Mouse (Mus musculus) monocyte, adult 5-6 weeks (primary cell): ENCODE measurements at regions not wholly inside any gene's neighbourhood (a gene's known extent, or its start where the extent isn't known, plus 50 kb on each side); places are given as distances from the start of the nearest gene placed in this dataset.

Source experiments
- ATAC-seq: fragments of 153-309, 156-312 bp; replicated peaks from 2 replicates; pipeline ENCODE4 v1.8.0; 2017; ENCODE audit warnings: mild to moderate bottlenecking; ENCODE audit not compliant: low TSS enrichment, insufficient number of reproducible peaks, severe bottlenecking, poor library complexity, low FRiP score

DNA sequence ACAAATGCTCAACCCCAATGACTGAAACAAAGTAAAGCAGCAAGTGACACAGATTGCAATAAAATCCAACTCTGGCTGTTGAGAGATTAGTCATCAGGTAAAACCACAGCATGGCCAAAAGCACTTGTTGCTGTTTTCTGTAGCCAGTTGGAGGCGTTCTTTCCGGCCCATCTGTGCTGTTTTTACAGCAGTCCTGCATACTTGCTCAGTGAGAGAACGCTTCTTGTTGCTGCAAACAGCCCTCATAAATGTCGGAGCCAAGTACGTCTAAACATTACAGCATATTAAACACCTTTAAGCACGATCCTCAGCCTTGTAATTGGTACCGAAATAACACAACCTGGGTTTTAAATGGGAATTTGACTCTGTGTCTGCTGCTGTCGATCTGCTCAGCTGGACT is 65.6 kb upstream of the Hs3st3a1 start:
- no peak for ATAC-seq

DNA sequence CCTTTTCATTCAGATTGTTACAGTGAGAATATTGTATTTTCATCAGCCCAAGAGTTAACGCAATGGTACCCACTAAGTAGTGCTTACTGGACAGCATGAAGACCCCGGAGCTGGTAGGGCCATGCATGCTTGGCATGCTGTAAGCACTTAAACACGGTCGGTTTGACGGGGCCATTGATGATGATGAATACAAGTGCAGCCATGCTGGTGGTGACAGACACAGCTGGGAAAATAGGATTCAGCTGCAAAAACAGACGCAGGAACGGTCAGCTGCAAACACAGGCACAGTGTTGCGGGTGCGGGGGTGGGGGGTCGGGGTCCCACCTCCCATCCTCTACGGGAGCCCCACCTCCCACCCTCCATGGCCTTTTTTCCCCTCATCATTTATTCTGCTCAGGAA is 99.7 kb upstream of the Hs3st3a1 start:
- ATAC-seq, result no peak

DNA sequence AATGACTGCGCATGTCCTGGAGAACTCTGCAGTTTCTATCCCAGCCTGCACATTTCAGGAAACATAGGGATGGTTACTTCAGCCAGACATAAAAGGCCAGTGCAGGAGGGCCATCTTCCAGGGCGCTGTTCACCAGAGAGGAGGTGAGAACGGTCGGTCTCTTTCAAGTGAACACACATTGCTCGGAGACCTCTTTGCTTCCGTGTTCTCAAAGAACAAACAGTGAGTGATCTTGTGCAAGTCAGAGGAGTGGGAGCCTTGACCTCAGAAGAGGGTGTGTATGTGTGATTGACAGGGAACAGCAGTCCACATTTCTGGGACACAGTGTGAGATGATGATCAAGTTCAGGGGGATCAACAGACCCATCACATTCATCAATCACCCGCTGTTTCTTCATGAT is 102.7 kb upstream of the Hs3st3a1 start:
- no peak for ATAC-seq

DNA sequence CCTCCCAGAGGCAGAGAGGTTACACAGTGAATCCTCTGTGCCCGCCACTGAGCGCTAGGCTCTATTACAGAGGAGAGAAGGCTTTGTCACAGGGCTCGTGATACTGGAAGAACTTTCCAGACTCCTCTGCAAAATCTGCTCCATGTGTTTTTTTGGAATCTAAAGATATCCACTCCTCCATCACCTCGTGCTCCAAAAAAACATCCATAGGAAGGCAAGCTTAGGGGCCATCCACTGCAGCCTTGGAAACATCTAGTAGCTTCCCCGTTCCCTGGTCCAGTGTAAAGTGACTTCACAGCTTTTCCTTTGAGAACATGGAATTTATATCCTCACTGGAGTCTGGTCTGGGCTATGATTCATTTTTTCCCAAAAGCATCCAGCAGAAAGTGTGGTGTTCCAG is 103.3 kb upstream of the Hs3st3a1 start:
- ATAC-seq, result no peak

DNA sequence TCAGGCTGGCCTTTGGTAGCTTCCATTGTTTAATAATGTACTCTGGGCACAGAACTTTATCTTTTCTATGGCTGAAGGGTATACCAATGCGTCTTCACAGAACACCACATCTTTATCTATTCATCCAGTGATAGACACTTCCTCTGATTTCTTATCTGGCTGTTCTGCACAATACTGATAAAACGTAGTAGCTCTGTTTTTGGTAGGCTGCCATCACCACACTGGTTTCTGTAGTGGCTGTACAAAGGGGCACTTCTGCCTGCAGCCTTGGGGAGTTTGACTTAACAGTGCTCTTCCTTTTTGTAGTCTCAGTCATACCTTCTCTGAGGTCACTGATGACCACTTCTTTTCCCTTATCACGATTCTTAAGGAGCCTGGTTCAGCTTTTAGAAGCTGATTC is 106.0 kb upstream of the Hs3st3a1 start:
- ATAC-seq, result no peak

DNA sequence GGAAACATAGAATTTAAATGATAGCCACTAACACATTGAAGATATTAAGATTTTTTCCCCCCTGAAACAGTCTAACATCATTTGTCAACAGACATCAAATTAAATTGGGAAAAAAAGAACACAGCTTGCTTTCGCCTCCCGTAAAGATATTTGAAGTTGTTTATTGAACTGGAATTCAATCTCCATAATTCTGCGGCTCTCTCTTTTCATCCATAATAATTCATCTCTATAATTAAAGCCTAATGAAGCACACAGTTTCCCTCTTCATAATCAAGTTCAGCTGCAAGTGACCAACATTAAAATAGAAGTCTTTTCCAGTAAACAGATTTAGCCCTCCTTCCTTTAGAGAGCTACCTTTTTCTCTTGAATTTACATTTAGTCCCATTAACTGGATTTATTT is 107.4 kb upstream of the Hs3st3a1 start:
- no peak for ATAC-seq

DNA sequence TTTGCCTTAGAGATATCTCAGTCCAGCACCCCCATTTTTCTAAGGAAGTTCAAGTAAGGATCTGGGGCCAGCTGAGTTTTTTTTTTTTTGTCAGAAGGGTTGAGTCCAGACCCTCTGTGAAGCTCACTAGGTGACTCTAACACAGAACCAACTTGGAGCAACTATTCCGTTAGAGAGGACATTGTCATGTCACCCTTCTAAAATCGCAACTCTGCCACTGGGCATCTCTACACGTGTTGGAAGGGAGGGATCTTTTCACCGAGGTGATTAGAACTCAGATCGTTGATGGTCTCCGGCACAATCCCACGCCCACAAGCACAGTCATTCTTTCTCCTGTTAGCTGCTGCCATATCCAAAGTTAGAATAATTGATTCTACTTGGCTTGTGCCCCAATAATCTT is 108.5 kb upstream of the Hs3st3a1 start:
- no peak for ATAC-seq

DNA sequence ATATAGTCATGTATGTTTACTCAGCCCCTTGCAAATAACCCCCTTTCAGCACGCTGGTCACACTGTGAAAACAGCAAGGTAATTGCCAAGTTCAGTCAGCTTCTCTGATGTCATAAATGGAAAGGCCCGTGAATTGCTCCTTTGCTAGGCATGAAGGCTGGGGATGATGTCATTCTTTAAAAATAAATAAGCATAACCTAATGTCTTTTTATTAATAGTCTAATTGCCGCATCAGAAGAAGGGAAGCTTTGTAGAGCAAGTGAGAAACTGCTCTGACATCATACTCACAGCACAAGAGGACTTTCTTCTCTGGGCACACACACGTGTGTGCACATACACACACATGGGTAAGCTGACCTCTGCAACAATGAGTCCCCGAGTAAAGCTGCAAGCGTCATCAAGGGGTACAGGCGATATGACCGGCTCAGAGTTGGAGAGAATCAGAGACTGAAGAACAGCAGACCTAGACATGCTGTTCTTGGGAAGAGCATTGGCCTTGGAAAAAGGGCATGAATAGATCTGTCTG is 113.2 kb upstream of the Hs3st3a1 start:
- no peak for ATAC-seq

DNA sequence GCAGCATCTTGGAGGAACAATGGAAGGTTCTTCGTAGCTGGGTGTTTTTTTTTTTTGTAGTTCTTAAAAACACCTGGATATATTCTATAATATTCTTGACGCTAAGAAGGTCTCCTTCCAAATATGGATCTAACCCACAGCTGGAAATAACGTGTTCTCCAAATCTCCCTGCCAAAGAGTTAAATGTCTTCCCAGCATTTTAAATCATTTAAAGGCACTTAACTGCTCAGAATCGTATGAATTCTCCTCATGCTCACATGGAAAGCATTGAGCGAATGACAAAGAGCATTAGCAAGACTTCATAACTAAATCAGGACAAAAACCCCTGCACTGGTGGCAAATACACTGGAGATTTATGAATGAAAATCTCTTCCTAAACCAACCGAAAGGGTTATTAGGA is 117.7 kb upstream of the Hs3st3a1 start:
- no peak for ATAC-seq

DNA sequence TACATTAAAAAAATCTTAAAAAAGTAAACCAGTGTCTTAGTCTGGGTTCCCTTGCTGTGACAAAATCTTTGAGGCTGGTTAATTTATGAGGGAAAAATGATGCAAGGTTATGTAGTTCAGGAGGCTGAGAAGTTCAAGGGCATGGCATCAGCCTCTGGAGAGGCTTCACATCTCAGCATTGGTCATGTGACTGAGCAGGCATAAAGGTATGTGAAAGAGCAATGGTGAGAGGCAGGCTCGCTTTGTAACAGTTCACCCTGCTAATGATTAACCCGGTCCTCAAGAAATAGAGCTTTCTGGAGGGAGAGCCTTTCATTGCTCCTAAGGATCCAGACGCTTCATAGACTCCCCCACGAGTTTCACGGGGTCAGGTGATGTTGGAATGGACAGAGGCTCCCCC is 120.1 kb upstream of the Hs3st3a1 start:
- no peak for ATAC-seq

DNA sequence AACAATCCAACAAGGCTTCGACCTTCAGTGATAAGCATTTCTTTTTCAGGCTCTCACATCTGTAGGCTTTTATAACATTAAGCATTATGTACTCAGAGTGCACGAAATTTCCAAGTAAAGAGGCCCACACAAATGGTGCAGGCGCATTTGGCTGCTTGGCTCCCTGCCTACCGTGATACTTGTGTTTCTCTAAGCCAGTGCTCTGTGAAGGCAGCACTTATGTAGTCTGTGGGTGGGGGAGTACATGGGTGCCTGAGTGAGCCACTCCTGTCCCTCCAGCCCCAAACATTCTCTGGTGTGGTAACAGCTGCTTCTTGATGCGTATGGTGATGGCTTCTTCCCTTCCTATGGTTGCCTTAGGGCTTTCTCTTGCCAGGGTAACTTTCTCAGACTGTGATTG is 121.9 kb upstream of the Hs3st3a1 start:
- no peak for ATAC-seq

DNA sequence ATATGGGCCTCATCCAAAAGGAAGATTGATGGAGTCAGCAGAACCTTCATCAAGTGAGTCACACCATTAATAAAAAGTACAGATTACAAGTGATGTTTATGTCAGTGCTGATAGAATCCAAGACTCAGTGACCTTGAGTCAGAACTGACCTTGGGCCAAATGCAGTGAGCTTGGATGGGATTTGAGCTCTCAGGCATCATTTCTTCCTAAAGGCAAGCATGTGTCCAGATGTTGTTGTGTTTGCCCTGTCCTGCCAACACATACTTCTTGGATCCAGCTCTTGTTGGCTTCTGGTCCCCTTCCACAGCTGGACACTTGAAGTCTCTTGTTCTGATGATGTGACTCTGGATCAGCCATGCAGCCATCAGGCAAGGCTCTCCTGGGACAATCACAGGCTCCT is 125.3 kb upstream of the Hs3st3a1 start:
- ATAC-seq, result no peak

DNA sequence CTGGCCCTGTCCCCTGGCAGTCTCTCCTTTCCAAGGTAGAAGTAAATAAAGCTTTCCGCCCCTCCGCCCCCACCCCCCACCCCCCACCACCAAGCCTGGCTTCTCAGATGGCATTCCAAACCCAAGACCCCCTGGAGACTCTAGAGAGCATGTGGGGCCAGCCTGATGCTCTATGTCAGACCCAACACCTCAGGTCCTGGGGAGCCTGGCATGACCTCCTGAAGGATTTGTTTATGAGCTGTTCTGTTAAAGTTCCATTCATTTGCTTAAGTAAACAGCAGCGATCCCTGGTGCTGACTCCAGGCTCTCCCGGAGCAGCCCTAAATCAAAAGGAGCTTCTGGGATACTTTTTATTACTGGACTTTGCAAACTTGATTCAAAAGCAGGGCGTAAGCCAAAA is 137.3 kb upstream of the Hs3st3a1 start:
- no peak for ATAC-seq

DNA sequence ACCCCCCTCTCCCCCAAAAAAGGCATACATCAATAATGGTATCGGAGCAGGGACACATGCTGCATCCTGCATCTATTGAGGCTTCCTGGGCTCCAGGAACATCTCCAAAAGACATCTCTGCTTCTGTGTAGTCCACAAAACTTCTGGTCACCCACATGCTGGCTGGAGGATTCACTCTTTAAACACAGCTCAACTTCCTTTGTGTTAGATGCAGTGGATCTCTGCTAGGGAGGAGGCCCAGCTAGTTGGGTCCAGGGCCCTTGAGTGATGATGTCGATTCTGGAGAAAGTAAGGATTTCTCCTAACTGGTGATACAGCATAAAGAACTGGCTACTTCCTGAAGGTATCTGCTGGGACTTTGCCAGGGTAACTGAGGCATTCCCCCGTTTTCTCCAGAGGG is 146.9 kb upstream of the Hs3st3a1 start:
- ATAC-seq, result no peak

DNA sequence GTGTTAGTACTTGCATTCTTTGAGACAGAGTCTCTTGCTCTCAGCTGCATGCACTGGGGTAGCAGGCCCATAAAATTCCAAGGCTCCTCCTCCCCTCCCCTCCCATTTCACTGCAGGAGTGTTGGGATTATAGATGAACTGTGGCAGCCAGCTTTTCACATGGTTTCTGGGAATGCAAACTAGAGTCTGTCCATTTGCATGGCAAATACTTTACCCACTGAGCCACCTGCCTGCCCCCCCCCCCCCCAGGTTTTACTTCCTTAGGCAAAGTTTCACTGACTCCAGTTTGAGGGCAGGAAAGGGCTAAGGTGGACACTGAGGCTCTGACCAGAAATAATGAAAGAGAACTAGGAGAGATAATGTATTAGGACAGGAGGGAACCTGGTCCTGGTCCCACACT is 147.6 kb upstream of the Hs3st3a1 start:
- no peak for ATAC-seq

DNA sequence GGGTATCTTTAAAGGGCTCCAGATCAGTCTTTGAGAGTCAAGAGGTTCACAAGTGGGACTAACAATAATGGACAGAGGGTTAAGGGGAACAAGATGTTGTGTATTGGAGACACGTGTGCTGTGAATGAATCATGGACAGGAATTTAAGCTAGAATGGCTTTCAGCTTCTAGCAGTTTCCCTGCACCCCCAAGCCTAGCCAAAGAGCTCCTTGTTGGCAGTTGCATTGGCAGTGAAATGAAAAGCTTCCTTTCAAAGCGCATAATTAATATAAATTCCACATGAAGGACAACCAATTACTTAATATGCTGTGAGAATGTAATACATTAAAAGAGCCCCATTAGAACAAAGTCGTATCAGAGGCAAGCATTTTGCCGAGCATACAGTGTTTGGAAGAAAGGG is 153.4 kb upstream of the Hs3st3a1 start:
- ATAC-seq, result no peak

DNA sequence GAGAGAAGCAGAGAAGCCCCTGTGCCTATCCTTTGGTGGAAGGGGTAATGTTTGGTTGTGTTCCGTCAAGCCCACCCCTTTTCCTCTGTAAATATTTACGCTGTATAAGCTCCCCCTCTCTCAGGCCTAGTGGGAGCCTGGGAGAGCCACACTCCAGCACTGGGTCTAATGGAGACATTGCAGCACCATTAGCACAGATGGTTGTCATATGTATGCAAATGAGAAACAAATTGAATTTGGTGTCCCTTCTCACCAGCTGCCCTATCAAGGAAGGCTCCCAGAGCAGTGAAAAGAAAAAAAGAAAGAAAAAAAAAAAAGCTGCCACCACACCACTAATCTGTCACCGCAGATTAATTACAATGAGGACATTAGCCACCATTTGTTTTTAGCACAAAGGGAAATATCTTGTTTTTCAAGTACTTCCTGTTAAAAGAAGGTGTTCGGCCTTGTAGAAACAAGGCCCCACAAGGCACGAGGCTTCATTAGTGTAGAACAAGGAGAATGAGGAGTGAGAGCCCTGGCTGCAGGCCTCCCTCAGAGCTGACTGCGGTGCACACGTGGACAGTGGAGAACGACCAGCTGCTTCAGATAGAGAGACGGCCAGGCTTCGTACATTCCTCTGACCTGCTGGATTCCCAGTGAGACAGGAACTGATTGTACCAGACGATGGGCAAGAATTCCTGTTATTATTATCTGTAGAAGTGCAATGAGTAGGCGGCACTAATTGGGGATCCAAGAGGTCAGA is 156.7 kb upstream of the Hs3st3a1 start:
- no peak for ATAC-seq

DNA sequence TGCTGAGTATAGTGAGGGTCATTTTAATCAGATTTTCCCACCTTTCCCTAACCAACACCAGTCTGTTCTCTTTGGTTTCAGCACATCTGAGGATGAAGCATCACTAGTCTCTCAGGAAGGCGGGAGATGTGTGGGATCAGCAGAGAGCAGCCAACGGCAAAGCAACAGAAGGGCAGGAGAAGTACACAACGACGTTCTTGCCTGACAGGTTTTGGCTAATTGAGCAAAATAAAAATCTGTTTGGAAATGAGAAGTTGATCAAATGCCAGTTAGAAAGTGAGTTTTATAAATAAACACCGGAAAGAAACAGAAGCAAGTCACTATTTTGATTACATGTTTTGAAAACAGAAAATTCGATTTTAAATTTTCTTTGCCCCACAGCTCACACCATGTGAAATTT is 161.4 kb upstream of the Hs3st3a1 start:
- no peak for ATAC-seq

DNA sequence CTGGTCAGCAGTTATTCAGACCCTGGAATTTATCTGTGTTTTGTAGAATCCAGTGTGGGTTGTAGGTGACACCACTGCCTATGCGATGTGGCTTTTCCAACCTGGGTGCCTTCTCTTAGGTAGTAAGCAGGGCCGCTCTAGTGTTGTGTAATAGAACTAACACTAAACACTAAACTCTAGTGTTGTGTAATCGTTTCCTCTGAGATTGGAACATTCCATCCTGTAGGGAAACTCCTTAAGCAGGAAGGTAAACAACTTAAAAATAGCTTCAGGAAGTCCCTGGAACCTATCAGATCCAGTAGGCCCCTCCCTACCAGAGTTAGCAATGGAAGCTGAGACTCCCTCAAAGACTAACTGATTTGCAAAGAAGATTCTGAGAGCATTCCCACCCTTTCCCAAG is 161.9 kb upstream of the Hs3st3a1 start:
- ATAC-seq, result no peak

DNA sequence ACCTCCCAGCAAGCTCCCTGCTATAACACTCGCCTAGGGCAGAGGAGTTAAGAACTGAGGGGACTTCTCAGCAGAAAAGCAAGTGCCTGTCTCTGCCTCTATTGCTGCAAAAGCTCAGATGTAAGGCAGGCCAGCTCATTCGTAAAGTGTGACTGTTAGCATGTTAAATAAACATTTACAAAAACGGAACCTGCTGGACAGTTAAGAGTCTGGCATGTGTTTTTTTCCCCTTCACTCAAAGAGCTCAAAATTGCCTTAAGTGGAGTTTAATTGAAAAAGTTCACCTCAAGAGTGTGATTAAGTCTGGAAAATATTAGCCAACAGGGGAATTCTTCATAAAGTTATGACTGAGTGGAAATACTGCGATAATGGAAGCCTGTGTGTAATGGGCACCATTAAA is 167.0 kb upstream of the Hs3st3a1 start:
- no peak for ATAC-seq

DNA sequence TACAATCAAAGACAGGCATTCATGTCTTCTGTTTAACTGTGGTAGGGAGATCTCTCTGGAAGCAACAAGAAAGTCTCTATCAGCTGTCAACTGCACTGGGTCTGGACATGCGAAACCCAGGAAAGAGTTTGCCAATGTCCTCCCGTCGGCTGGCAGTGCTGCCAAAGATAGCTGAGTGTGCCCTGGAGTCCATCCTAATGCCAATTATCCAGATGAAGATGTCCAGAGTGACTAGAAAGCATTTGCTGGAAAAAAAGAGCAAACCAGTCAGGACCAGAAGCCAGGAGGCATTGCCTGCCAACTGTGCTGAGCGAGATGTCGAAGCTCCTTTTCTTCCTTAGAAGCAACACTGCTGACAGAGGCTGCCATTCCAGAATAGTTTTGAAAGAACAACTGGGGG is 167.6 kb upstream of the Hs3st3a1 start:
- ATAC-seq, result no peak
